Mouse (Mus musculus): ENCODE measurements around the gene Anp32b. TPM values are rescaled to one million over a fixed set of nuclear protein-coding genes. Genes with fewer than 3 reads are reported as not detected.
A peak's percentile ranks its signal among the peaks of the same experiment; 100 is the strongest.

The Anp32b gene
- 156 and 162 TPM in 2 replicates for total RNA-seq (2021)
- long read RNA-seq, experiment 1, transcript Anp32b-201 (7 exons, 1,716 nt) = major isoform, 156 of 202 reads
- long read RNA-seq, experiment 1, partial matches to known transcripts = 2 of 202 reads
- long read RNA-seq, experiment 1, other reads (novel, unspliced or antisense) = 44 of 202 reads
- long read RNA-seq, experiment 2, transcript Anp32b-201 (7 exons, 1,716 nt) = major isoform, 120 of 151 reads
- long read RNA-seq, experiment 2, partial matches to known transcripts = 7 of 151 reads
- long read RNA-seq, experiment 2, other reads (novel, unspliced or antisense) = 24 of 151 reads

- DNase-seq = peak; percentile 97
Measured at GRCm38 (mm10) chr4:46450519-46451131, at the start of gene Anp32b. Gene Anp32b (plus strand): TSS chr4:46450902.

DNA sequence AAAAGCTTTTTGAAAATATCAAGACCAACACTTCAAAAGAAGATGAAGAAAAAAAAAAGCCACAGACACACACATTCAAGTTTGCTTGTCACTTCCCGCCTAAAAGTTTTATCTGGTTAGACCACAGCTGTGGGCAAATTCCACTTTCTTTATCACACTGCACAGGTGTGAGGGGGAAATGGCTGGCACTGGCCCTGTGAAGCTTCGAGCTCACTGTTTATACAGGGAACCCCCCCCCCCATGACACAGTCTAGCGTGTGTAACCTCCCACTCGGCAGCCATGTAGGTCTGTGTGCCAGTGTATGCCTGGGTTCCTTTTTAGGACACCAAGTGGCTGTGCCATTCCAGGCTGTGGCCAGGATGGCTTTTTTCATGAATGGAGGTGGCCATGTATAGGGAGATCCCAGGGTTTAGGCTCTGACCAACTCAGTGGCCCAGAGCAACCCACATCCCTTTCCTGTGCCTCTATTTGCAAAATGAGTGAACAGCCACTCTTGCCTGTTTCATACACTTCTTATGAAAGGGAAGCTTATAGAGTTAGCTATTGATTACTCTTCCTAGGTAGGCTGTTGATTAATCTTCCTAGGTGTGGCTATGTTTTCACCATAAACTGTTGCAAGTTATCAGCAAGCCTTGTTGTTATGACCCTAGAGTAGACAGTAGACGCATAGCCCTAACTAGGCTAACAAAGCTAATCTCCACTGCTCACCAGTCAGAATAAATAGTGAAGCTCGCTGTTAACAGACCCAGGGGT is 46.5 kb upstream of the Anp32b start:
- no peak for DNase-seq

- DNase-seq = no peak
Measured at GRCm38 (mm10) chr4:46406966-46407703, 43.6 kb upstream of the Anp32b start.

- DNase-seq = no peak
Measured at GRCm38 (mm10) chr4:46410677-46411076, 40.0 kb upstream of the Anp32b start.

DNA sequence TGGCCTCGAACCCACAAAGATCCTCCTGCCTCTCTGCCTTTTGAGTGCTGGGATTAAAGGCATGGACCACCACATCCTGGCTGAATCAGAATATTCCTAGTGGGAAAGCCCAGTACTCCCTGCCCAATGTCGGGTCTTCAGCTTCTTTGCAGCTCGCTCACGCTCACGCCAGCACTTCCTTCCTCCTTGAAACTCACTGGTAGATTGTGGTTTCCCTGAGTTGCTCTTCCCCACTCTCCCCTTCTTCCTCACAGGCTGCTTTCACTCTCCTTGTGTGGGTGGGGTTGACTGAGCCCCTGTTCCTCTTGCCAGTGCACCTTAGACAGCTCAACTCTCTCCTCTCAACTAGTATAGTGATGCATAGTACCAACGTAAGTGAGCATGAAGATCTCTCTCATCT is 39.2 kb upstream of the Anp32b start:
- no peak for DNase-seq

- no peak for DNase-seq
Measured at GRCm38 (mm10) chr4:46412113-46412512, 38.6 kb upstream of the Anp32b start.

- no peak for DNase-seq
Measured at GRCm38 (mm10) chr4:46413406-46413805, 37.3 kb upstream of the Anp32b start, which contains the start of gene Hemgn. Gene Hemgn (minus strand): TSS chr4:46413506.

DNA sequence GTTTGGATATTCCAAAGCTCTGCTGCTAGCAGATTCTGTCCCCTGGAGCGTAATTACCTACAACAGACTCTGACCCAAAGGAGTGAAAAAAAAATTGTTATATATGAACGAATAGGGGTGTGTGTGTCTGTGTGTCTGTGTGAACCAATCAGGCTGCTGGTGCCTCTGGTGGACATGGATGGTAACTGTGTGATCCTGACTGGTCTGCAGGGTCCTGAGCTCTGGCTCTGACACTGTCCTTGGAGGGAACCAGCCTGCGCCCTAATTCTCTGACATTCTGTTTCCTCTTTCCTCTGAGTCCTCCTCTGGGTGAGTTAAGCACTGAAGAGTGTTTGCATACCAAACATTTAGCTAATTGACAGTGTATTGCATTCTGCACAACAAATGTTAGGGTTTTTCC is 33.2 kb upstream of the Anp32b start:
- DNase-seq = peak; percentile 52

DNA sequence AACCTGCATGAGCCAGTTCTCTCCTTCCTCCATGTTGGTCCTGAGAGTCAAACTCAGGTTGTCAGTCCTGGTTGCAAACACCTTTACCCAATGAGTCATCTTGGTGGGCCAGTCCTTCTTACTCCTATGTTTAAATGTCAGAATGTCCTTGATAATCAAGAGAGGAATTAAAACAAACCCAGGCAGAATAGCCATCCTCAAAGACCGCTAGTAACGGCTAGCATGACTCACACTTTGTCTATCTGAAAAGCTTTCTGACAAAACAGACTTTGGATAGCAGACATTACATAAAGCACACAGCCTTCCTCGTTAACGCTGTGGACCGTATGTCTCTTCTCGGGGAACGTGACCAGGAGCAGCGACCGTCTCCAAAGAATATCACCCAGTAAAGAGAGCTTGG is 31.9 kb upstream of the Anp32b start:
- DNase-seq = no peak

DNA sequence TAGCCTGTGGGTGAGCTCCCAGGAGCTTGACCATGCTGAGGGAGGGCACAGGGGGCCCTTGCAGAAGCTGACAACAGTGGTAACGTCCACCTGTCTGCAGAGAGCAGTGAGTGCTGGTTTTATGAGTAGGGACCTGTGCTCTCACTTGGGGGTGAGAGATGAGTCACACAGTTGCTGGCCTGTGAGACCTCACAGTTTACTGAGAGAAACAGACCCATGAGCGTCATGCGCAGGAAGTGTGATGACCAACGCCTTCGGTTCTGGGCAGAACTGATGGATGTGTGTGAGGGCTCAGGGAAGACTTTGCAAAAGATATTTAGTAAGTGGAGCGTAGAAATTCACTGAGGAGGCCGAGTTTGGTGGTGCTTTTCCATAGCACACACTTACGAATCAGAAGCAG is 28.1 kb upstream of the Anp32b start:
- no peak for DNase-seq

GRCm38 (mm10) chr4:46428903-46429499 is 21.7 kb upstream of the Anp32b start:
- DNase-seq = no peak

GRCm38 (mm10) chr4:46432339-46433036 is 18.2 kb upstream of the Anp32b start:
- no peak for DNase-seq

DNA sequence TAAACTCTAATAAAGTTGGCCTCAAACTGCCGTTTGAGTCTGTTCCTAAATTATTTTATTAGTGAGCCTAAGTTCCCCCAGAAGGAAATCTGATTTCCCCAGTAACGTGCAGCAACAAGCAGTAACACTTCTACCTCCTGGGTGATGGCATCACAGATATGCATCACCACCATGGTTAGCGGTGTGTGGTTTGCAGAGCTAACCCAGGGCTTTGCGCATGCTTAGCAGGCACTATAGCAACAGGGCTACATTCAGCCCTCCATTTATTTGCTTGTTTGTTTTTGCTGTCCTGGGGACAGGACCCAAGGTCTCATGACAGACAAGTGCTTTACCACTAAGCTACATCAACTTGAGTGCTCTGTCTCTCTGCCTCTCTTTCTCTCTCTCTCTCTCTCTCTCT is 8.2 kb upstream of the Anp32b start:
- DNase-seq = no peak

- DNase-seq = no peak
Measured at GRCm38 (mm10) chr4:46445237-46445945, 5.3 kb upstream of the Anp32b start.

DNA sequence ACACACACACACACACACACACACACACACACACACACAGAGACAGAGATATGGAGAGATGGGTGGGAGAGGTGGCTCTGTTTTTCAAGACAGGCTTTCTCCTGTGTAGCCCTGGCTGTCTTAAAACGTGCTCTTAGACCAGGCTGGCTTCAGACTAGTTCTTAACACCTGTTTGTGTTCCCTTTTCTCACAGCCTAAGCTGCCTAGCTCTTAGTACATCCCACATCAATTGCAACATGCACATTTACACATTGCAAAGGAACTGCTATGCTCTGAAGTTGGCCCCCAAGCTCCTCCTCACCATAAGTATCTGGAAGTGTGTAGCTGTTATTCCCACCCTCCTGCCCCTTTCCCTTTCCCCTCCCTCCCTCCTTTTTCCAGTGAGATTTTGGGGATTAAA is 3.2 kb upstream of the Anp32b start:
- no peak for DNase-seq

DNA sequence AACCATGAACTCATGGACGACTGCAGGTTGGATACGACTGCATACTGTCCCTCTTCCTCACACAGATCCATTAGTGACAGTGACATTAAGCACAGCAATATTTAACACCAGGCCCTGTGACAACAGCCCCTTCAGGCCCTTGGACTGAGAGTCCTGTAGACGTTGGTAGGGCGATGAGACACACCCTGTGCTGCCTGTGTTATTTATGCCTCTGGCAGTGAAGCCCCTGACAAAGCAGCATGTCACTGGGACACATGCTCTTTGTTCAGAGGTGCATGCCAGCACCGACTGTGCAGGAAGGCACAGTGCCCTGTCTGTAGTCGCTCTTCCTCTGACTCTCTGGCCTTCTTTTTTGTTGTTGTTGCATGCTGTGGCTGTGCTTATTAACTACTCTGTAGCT is 1.8 kb upstream of the Anp32b start:
- no peak for DNase-seq

GRCm38 (mm10) chr4:46450020-46450518 is 633 bp upstream of the Anp32b start:
- DNase-seq = no peak

DNA sequence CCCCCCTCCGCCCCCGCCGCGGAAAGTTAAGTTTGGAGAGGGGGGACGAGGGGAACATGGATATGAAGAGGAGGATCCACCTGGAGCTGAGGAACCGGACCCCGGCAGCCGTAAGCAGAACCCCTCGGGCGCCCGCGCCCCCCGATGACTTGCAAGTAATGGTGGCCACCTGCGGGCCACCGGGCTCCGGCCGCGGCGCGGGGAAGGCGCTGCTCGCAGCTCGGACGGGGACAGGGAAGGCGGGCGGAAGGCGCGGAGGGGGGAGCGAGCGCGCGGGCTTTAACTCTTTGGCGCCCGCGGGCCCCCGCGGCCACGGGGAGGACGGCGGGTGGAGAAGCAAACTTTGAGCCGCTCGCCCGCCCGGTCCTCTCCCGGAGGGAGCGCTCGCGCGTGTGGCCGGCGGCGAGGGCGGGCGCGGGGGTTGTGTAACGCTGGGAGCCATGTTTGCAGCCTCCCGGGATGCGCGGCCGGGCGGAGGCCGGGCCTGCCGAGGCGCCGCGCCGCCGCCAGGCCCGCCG is 597 bp downstream of the Anp32b start:
- DNase-seq = peak; percentile 82

- peak; percentile 90 for DNase-seq
Measured at GRCm38 (mm10) chr4:46451758-46452480, 1.2 kb downstream of the Anp32b start.

- peak; percentile 81 for DNase-seq
Measured at GRCm38 (mm10) chr4:46452481-46452850, 1.8 kb downstream of the Anp32b start.

All from adrenal gland, postnatal 14 days (tissue).